Mouse (Mus musculus) limb, embryonic 11.5 days (tissue): ENCODE results near the gene Zdhhc16. TPM values are rescaled to one million over a fixed set of nuclear protein-coding genes. Genes with fewer than 3 reads are reported as not detected.
"Not testable (repeated sequence)": the region's sequence is repeated elsewhere in the genome, so short reads cannot be mapped to it uniquely, and the experiment has no call there.

Experiments used
- ATAC-seq: fragments of 200-750 bp; cut with Nextera tagmentation; 2 replicates; pipeline ENCODE4 v1.8.0; 2017; ENCODE audit warnings: low read depth; ENCODE audit not compliant: insufficient number of reproducible peaks, low FRiP score, low TSS enrichment
- DNase-seq: peaks from one replicate; pipeline ENCODE4 v3.0.0-alpha.2; 2015; ENCODE audit warnings: low spot score
- H3K27ac ChIP-seq: fragments of 300-500 bp; sonication (generic); replicated peaks from 2 replicates; pipeline ENCODE4 v1.5.1; 2014; ENCODE audit warnings: low read depth, mild to moderate bottlenecking, low read length
- H3K27me3 ChIP-seq: fragments of 300-500 bp; sonication (generic); 2 replicates; pipeline ENCODE4 v1.6.1; 2014; ENCODE audit warnings: mild to moderate bottlenecking, low read length, mixed read lengths; ENCODE audit not compliant: control insufficient read depth, insufficient read depth
- H3K36me3 ChIP-seq: fragments of 300-500 bp; sonication (generic); 2 replicates; pipeline ENCODE4 v1.6.1; 2014; ENCODE audit warnings: mild to moderate bottlenecking, low read length, moderate library complexity, mixed read lengths; ENCODE audit not compliant: control insufficient read depth, insufficient read depth
- H3K4me1 ChIP-seq: fragments of 300-500 bp; sonication (generic); 2 replicates; pipeline ENCODE4 v1.6.1; 2014; ENCODE audit warnings: low read length, mixed read lengths; ENCODE audit not compliant: control insufficient read depth, insufficient read depth
- H3K4me2 ChIP-seq: fragments of 300-500 bp; sonication (generic); 2 replicates; pipeline ENCODE4 v1.6.1; 2014; ENCODE audit warnings: low read depth, mild to moderate bottlenecking, moderate library complexity; ENCODE audit not compliant: severe bottlenecking
- H3K4me3 ChIP-seq: fragments of 300-500 bp; sonication (generic); 2 replicates; pipeline ENCODE4 v1.5.1; 2014; ENCODE audit warnings: low read depth, low read length
- H3K9ac ChIP-seq: fragments of 300-500 bp; sonication (generic); 2 replicates; pipeline ENCODE4 v1.6.1; 2014; ENCODE audit warnings: mild to moderate bottlenecking, low read length
- H3K9me3 ChIP-seq: fragments of 300-500 bp; sonication (generic); 2 replicates; pipeline ENCODE4 v1.6.1; 2016; ENCODE audit warnings: low read length; ENCODE audit not compliant: control insufficient read depth
- WGBS: fragments of 180-500 bp; shearing (Covaris S2); extraction: QIAGEN DNeasy Blood & Tissue Kit; methylation state at CpG from one replicate; pipeline ENCODE4 v1.1.7; 2014; 5-methylcytosine and 5-hydroxymethylcytosine counted together
- polyA plus RNA-seq: library from polyadenylated mRNA; unstranded; fragments of >200 nt; fragmentation: Nextera tagmentation; extraction: Ambion mirVana; gene quantifications from 2 replicates; pipeline ENCODE4 v1.2.1, GENCODE M21; 2014

The Zdhhc16 gene
- polyA plus RNA-seq, 1 experiment from 2014 or later, result 72.1 TPM

DNA sequence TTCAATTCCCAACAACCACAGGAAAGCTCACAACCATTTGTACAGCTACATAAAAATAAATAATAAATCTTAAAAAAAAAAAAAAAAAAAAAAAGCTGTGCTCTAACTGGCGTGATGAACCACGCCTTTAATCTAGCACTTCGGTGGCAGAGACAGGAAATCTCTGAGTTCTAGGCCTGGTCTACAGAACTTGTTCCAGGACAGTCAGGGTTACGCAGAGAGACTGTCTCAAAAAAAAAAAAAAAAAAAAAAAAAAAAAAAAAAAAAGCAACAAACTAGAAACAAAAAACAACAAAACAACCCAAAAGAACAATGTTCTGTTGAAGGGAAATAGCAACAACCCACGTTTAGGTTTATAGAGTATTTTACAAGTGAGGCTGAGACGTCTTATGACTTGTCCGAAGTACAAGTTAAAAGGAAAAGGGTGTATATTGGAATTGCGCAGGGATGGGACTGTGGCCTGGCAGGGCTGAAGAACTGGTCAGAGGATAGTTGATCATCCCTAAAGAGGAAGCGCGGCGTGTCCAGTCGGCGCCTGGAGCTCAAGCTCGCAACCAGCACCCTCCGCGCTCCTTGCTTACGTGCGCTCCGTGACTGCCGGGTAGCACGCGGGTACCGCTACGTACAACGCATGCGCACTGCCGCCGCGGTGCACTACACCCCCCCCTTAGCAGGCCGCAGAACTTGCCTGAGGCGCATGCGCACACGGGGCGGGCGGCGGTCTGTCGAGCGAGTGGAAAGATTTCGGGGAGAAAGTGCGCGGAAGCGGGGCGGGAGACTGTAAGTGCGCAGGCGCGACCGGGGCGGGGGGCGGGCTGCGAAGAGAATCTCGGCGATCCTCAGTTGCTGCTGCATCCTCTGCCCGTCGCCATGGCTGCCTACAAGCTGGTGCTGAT is 21.9 kb upstream of the Zdhhc16 start, which contains the start of gene Pgam1:
Gene Pgam1, plus strand, starts transcription at position 746 of the 896 bp plus-strand sequence.
- Histone ChIP-seq H3K9me3 (no peaks in the 10 kb centered on the region), H3K27ac (peak within 1 kb of the TSS; percentile 69; the same call in 1 of the 2 replicates), H3K36me3 (peaks cover 3% of the 10 kb centered on the region; the same call in 1 of the 2 replicates), H3K27me3 (no peaks in the 10 kb centered on the region), H3K4me1 (peaks cover 10% of the 10 kb centered on the region), H3K4me2 (peak within 1 kb of the TSS; percentile 57), H3K4me3 (peak within 1 kb of the TSS; percentile 85), H3K9ac (peak within 1 kb of the TSS; percentile 92)
- DNase-seq (peak; percentile 99), ATAC-seq (peak; percentile 93)
- WGBS, result 6% methylated on average over 54 of the region's 54 CpGs

DNA sequence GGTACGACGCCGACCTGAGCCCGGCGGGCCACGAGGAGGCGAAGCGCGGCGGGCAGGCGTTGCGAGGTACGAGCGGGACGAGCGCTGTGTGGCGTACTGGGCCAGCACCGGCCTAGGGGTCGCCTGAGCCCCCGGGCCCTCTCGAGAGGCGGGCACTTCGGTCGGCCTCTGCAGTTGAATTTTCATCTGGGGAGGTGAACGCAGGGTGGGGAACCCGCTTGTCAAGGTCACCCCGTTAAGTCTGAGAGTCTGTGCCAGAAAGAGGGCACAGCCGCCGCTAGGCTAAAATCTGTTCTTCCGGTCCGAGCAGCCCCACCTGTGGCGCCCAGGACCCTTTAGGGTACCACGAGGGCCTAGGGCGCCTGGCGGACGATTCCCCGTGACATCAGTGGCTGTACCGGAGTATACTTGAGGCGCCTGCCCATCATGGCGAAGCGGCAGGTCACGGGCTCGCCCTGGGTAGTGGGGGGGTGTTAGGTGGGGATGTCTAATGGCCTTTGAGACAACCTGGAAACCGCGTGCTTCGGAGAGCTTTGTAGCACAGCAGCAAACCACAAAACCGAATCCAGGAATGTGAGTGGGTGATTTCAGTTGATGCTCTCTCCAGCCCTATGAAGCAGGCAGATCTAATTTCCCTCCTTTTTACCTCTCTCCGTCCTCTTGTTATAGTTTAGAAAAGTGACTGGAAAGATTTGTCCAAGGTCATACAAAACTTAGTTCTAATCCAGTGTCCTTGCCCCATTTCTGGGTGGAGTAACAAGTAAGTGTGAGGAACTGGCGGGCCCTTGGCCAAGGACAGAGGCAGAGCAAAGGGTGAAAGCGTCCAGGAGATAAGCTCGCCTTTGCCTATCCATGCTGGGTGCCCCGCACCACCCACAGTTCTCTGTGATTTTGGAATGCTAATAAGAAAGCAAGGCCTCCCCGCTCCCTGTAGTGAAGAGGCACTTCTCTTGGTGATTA is 20.9 kb upstream of the Zdhhc16 start:
- peak overlapping the region; percentile 69; the same call in 1 of the 2 replicates for H3K27ac ChIP-seq

DNA sequence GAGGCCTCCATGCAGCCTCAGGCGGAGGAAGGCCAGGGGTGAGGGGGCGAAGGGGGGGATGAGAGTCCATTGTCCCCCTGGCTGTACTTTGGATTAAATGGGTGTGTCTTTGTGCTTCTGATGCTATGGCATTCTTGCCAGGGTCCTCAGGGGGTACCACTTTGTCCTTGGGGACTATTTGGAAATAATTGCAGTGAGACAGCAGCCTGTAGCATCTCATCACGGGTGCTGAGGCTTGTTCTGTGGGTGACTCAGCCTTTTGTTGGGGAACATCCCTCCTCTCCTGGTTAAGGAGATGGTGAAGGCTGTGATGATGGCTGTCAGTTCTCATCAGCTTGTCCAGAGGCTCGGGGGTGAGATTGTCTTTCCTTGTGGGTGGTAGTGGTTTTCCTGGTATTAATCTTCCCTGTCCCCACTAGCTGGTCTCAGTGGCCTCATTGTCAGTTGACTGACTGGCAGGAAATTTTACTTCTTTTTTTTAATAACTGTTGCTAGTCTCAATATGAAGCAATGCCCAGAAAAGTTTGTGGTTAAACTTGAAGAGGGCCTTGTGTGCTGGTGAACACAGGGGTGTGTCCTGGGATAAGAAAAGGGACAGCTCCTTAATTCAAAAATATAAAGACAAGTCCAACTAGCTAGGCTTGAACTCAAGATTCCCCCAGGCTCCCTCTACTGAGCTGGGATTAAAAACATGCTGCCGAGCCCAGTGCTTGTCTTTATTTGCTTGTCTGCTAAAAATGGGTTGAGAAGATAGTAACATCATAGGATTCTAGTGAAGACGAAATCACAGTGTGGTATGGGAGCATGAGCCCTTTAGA is 19.3 kb upstream of the Zdhhc16 start:
- no peak for DNase-seq
- Histone ChIP-seq H3K36me3 (peaks cover 12% of the 10 kb centered on the region), H3K4me3 (peak overlapping the region; percentile 85), H3K27ac (no peak overlapping the region), H3K9me3 (no peaks in the 10 kb centered on the region), H3K4me1 (peaks cover 10% of the 10 kb centered on the region), H3K9ac (0 out of 2 replicates have a peak overlapping the region, but pooled peaks have one; percentile 92), H3K4me2 (peak overlapping the region; percentile 51), H3K27me3 (no peaks in the 10 kb centered on the region)
- no peak for ATAC-seq
- WGBS, result 64% methylated on average over 6 of the region's 6 CpGs

More for the DNA sequence above, 20.9 kb upstream of the Zdhhc16 start:
- H3K4me3 ChIP-seq, result peak overlapping the region; percentile 85
- peak overlapping the region; percentile 92 for H3K9ac ChIP-seq
- 0 out of 2 replicates have a peak, but pooled peaks have one; percentile 14 for ATAC-seq
- peak; percentile 59 for DNase-seq
- no peaks in the 10 kb centered on the region for H3K27me3 ChIP-seq
- under 1% methylated on average over 48 of the region's 53 CpGs for WGBS
- H3K9me3 ChIP-seq, result no peaks in the 10 kb centered on the region
- H3K4me2 ChIP-seq, result peak overlapping the region; percentile 51
- H3K36me3 ChIP-seq, result peaks cover 8% of the 10 kb centered on the region; the same call in 1 of the 2 replicates
- H3K4me1 ChIP-seq, result peaks cover 10% of the 10 kb centered on the region

DNA sequence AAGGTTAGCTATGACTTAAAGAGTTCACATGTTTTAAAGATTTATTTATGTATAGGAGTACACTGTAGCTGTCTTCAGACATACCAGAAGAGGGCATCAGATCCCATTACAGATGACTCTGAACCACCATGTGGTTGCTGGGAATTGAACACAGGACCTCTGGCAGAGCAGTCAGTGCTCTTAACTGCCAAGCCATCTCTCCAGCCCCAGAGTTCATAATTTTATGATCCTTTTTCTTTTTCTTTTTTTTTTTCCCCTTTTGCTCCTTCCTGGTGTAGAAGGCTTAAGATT is 18.7 kb upstream of the Zdhhc16 start:
- Histone ChIP-seq H3K4me1 (peaks cover 10% of the 10 kb centered on the region), H3K4me2 (peak overlapping the region; percentile 51; the same call in 1 of the 2 replicates), H3K36me3 (peaks cover 16% of the 10 kb centered on the region)
- not testable (repeated sequence) for H3K9me3 ChIP-seq, DNase-seq, H3K27me3 ChIP-seq, H3K4me3 ChIP-seq, H3K27ac ChIP-seq, ATAC-seq, H3K9ac ChIP-seq

DNA sequence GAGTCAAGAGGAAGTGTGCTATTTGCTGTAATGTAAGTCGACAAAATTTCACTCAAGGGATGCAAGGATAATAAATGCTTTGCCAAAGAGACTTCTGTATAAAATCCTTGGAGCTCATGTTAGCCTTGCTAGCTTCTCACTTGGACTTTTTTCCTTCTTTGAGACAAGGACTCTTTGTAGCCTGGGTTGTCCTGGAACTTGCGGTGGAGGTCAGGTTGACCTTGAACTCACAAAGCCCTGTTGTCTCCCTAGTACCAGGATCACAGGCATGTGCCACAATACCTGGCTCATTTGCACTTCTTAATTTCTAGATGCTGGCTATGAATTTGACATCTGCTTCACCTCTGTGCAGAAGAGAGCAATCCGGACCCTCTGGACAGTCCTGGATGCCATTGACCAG is 18.0 kb upstream of the Zdhhc16 start:
- Histone ChIP-seq H3K27me3 (no peaks in the 10 kb centered on the region), H3K4me2 (no peak overlapping the region), H3K4me1 (peaks cover 10% of the 10 kb centered on the region), H3K36me3 (peaks cover 18% of the 10 kb centered on the region), H3K27ac (no peak overlapping the region), H3K9me3 (no peaks in the 10 kb centered on the region), H3K9ac (no peak overlapping the region), H3K4me3 (no peak overlapping the region)
- WGBS, result 87% methylated on average over 3 of the region's 3 CpGs
- no peak for ATAC-seq
- no peak for DNase-seq

DNA sequence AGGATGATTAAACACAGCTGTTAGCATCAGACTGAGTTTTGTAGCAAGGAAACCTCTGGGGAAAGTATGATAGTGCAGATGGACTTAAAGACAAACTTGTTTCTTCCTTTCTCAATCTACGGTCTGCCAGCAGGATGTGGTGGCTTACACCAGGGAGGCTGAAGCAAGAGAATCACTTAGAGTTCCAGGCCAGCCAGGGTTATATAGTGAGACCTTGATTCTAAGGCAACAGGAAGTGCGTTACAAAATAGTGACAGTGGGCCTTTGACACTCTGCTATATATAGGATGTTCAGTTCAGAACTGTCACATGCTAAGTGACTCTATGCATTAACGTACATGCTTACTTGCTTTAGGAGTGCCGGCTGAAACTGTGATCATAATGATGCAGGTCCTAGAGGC is 16.4 kb upstream of the Zdhhc16 start:
- no peak for DNase-seq
- H3K27ac ChIP-seq, result no peak overlapping the region
- no peak overlapping the region for H3K4me3 ChIP-seq
- 88% methylated on average over 4 of the region's 4 CpGs for WGBS
- no peak for ATAC-seq
- H3K4me1 ChIP-seq, result peaks cover 10% of the 10 kb centered on the region
- H3K9me3 ChIP-seq, result no peaks in the 10 kb centered on the region
- H3K27me3 ChIP-seq, result no peaks in the 10 kb centered on the region
- H3K4me2 ChIP-seq, result no peak overlapping the region
- peaks cover 18% of the 10 kb centered on the region for H3K36me3 ChIP-seq
- H3K9ac ChIP-seq, result no peak overlapping the region

DNA sequence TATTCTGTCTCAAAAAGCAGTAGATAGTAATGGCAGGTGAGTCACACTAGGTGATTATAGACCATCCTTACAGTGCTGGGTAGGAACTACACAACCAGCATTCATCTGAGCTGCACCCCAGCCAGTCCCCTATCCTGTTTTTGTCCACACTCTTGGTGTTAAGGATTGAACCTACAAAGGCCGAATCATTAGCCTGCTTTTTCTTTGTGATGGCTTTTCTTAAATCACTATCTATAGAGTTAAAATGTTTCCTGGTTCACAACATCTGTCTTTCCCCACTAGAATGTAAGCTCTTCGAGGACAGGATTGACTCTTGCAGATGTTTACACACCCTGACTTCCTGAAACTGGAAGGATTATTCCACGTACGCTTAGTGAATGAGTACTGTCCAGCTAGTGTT is 13.8 kb upstream of the Zdhhc16 start:
- 89% methylated on average over 4 of the region's 4 CpGs for WGBS
- no peak for DNase-seq
- Histone ChIP-seq H3K27me3 (no peaks in the 10 kb centered on the region), H3K9ac (no peak overlapping the region), H3K9me3 (no peaks in the 10 kb centered on the region), H3K27ac (no peak overlapping the region), H3K36me3 (peaks cover 21% of the 10 kb centered on the region), H3K4me1 (no peaks in the 10 kb centered on the region), H3K4me3 (no peak overlapping the region), H3K4me2 (no peak overlapping the region)
- no peak for ATAC-seq
